Mouse (Mus musculus) lung, postnatal 0 days (tissue): ENCODE measurements around the gene Sbk3.
A peak's percentile ranks its signal among the peaks of the same experiment; 100 is the strongest.

ENCODE experiments used
- CTCF ChIP-seq: IDR thresholded peaks from 2 replicates; pipeline ENCODE4 v1.5.1; 2016; ENCODE audit warnings: antibody characterized with exemption, mild to moderate bottlenecking
- EP300 ChIP-seq: IDR thresholded peaks from 2 replicates; pipeline ENCODE4 v1.6.1; 2016; ENCODE audit warnings: antibody characterized with exemption, mild to moderate bottlenecking, control low read depth

DNA sequence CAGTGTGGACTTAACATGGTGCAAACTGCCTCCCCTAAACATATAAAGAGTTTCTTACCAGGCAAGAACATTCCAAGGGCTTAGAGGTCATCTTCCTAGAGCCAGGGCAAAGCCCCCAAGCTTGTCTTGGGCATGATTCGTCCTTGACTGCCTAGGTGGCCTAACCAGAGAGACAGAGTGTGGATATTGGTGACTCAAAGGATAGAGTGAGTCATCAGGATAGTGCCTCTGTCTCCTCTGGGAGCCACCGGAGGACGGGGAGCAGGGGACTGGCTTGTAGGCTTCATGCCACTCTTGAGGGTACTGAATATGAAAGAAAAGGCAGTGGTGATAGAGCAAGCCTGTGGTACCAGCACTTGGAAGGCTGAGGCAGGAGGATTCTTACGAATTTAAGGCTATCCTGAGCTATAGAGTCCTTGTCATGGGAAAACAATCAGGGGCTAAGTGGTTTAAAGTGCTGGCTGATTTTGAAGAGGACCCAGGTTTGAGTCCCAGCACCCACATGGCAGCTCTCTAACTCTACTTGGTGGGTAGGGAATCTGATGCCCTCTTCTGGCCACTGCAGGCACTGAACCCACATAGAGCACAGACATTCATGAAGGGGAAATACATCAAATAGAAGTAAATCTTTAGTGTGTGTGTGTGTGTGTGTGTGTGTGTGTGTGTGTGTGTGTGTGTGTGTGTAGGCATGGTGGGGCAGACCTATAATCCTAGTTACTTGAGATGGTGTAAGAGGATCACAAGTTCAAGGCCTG lies 36.6 kb downstream of the Sbk3 start:
- TF ChIP-seq CTCF (peak; percentile 48), EP300 (no peak)
